ENCODE assay signal across 18 mouse cellular contexts in genomic region chr3:102337881-102338280, GRCm38 (mm10).
DNase-seq lines count a peak whose midpoint lies in the region; ATAC-seq and TF ChIP-seq lines count a peak whose summit lies in the region.
"Had no signal": no experiment of that assay in that cellular context is flagged by ENCODE, and none has a peak within 500 bp of the region (broad histone marks: within the 10 kb centered on the region; RNA-seq: fewer than 3 reads in every experiment).

No protein-coding gene starts in this region.

- no peaks in the 10 kb centered on the region for H3K9me3 ChIP-seq in heart, postnatal 0 days (replicated peaks; ENCODE audit: control insufficient read depth, low read length)
- H3K9me3 ChIP-seq in limb, embryonic 14.5 days (ENCODE audit: control insufficient read depth, low read length), result peaks cover 4% of the 10 kb centered on the region; the same call in 1 of the 2 replicates
- H3K9me3 ChIP-seq: hindbrain, embryonic 10.5 days; liver, embryonic 15.5 days; neural tube, embryonic 12.5 days had no signal

- H3K27me3 ChIP-seq in heart, postnatal 0 days (ENCODE audit: control insufficient read depth, insufficient read depth, low read length), result no peaks in the 10 kb centered on the region; the same call in 1 of the 2 replicates
- H3K27me3 ChIP-seq in limb, embryonic 14.5 days (ENCODE audit: control insufficient read depth, insufficient read depth, low read length), result no peaks in the 10 kb centered on the region
- H3K27me3 ChIP-seq: liver, embryonic 15.5 days had no signal

- ATAC-seq in heart, postnatal 0 days (ENCODE audit: insufficient read depth, low read depth), result peak; percentile 14; the same call in 1 of the 2 replicates
- peak; percentile 59; the same call in 1 of the 2 replicates for ATAC-seq in limb, embryonic 14.5 days (ENCODE audit: low FRiP score, low read depth)
- ATAC-seq: forebrain, embryonic 16.5 days had no signal

- H3K27ac ChIP-seq in heart, postnatal 0 days (ENCODE audit: low read depth), result no peak overlapping the region
- H3K27ac ChIP-seq in limb, embryonic 14.5 days (replicated peaks; ENCODE audit: low read depth, low read length), result no peak overlapping the region
- H3K27ac ChIP-seq: hindbrain, embryonic 10.5 days; liver, embryonic 15.5 days; neural tube, embryonic 12.5 days had no signal

- no peak for TF ChIP-seq POLR2A in limb, embryonic 14.5 days (IDR thresholded peaks at IDR 0.05; ENCODE audit: borderline replicate concordance, extremely low read depth, insufficient read depth, insufficient read length)

- no peak for DNase-seq in heart, postnatal 0 days (ENCODE audit: low spot score)
- DNase-seq in heart, postnatal 4 days, result no peak
- DNase-seq in urinary bladder, postnatal 25 days (ENCODE audit: low spot score), result peak; percentile 23
- DNase-seq in urinary bladder, postnatal 4 days (ENCODE audit: low spot score in 2 of 2), result no peak
- DNase-seq in limb, embryonic 14.5 days (ENCODE audit: low spot score), result peak; percentile 28
- DNase-seq in adrenal gland, adult 8-10 months, result no peak
- no peak for DNase-seq in ovary, adult 18-20 months (ENCODE audit: low spot score)
- DNase-seq: B cell, adult 2 months; cerebellum, adult 11 months; cerebellum, postnatal 25 days; kidney, adult 9 months; left cerebral cortex, postnatal 4 days; lung, postnatal 36 days; thymus, postnatal 4 days had no signal

- no peak overlapping the region for H3K4me3 ChIP-seq in heart, postnatal 0 days (ENCODE audit: low read depth, low read length)
- H3K4me3 ChIP-seq in limb, embryonic 14.5 days (replicated peaks; ENCODE audit: low read length), result no peak overlapping the region
- H3K4me3 ChIP-seq: hindbrain, embryonic 10.5 days; liver, embryonic 15.5 days; neural tube, embryonic 12.5 days had no signal

- no peak overlapping the region for H3K4me2 ChIP-seq in heart, postnatal 0 days (ENCODE audit: low read depth, low read length)
- H3K4me2 ChIP-seq in limb, embryonic 14.5 days (replicated peaks; ENCODE audit: low read depth, low read length, severe bottlenecking), result no peak overlapping the region
- H3K4me2 ChIP-seq: liver, embryonic 15.5 days; neural tube, embryonic 12.5 days had no signal

- H3K4me1 ChIP-seq in heart, postnatal 0 days (ENCODE audit: control insufficient read depth, insufficient read depth), result no peaks in the 10 kb centered on the region
- H3K4me1 ChIP-seq in limb, embryonic 14.5 days (ENCODE audit: control insufficient read depth, insufficient read depth, low read length), result no peaks in the 10 kb centered on the region; the same call in 1 of the 2 replicates
- H3K4me1 ChIP-seq: hindbrain, embryonic 10.5 days; liver, embryonic 15.5 days; neural tube, embryonic 12.5 days had no signal

- no peaks in the 10 kb centered on the region for H3K36me3 ChIP-seq in heart, postnatal 0 days (replicated peaks; ENCODE audit: control insufficient read depth, insufficient read depth, low read length)
- H3K36me3 ChIP-seq in limb, embryonic 14.5 days (ENCODE audit: control insufficient read depth, insufficient read depth, low read length), result no peaks in the 10 kb centered on the region
- H3K36me3 ChIP-seq: hindbrain, embryonic 10.5 days; liver, embryonic 15.5 days; neural tube, embryonic 12.5 days had no signal

- no peak overlapping the region for H3K9ac ChIP-seq in heart, postnatal 0 days (replicated peaks; ENCODE audit: low read depth, low read length)
- H3K9ac ChIP-seq in limb, embryonic 14.5 days (ENCODE audit: low read depth, low read length, severe bottlenecking), result no peak overlapping the region
- H3K9ac ChIP-seq: liver, embryonic 15.5 days; neural tube, embryonic 12.5 days had no signal

- 54% methylated on average over 8 of the region's 8 CpGs for WGBS in heart, postnatal 0 days
- WGBS in limb, embryonic 14.5 days, result 32% methylated on average over 8 of the region's 8 CpGs

- no peak for TF ChIP-seq CTCF in heart, postnatal 0 days (IDR thresholded peaks at IDR 0.05; ENCODE audit: low read depth)

- TF ChIP-seq EP300 in heart, postnatal 0 days (IDR thresholded peaks at IDR 0.05; ENCODE audit: low read depth), result no peak

Comparison
In these comparisons a context has a peak if more than half of its experiments do, and no peak if none do; other contexts are left out.
1. DNase-seq: peak in urinary bladder, postnatal 25 days (single experiment) and limb, embryonic 14.5 days (single experiment); none in heart, postnatal 0 days (single experiment), heart, postnatal 4 days (single experiment), urinary bladder, postnatal 4 days (0 of 2), adrenal gland, adult 8-10 months (single experiment) and ovary, adult 18-20 months (single experiment).